Mouse (Mus musculus) ovary, postnatal 36 days (tissue): Measurements from ENCODE around the gene Pbx2.

Experiments
- DNase-seq: peaks from one replicate; pipeline ENCODE4 v3.0.0; 2022; ENCODE audit warnings: low spot score, mixed read lengths

Pbx2 gene

DNA sequence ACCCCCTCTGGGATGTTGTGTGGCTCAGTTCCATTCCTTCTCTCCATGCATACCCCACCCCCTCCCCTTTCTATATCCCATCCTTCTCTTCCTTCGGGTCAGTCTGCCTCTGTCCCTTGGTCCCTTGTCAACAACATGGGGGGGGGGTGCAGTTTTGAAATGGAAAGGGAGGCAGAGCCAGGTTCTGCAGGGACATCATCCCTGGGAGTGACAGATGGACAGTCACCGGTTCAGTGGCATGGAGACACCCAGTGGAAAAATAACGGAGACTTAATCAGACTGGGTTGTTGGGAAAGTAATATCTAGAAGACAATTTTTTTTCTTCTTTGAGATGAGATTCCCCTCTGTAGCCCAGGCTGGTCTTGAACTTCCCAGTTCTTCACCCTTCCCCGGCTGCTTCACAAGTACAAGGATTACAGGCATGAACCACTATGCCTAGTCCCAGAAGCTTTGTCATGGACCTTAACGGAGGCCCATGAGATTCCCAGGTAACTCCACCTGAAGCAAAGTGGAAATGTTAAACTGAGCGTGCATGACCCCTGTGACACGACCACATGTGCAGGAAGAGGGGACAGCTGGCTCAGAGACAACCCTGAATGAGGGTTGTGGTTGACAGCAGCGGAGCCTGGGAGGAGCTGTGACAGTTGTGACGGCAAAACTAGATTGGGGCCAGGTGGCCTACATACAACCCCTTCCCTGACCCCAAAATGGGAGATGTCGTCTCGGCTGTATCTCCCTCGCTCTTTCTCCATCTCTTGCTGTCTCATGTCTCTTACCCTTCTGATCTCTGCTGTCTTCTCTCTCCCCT, 38.9 kb downstream of the Pbx2 start:
- no peak for DNase-seq

DNA sequence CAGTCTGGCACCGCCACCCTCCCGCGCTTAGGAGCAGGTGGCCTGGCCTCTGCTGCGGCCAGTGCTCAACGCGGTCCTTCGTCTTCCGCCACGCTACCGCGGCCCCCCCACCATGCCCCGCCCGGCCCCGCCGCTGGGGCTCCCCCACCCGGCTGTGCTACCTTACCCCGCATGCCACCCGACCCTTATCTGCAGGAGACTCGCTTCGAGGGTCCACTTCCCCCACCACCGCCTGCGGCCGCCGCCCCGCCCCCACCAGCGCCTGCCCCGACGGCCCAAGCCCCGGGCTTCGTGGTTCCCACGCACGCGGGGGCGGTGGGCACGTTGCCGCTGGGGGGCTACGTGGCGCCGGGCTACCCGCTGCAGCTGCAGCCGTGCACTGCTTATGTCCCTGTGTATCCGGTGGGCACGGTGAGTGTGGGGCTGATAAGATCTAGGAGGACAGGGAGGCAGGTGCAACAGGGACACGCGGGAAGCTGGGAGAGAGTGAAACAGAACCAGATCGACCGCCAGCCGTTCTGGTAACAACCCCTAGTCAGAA, 39.8 kb downstream of the Pbx2 start:
- no peak for DNase-seq

DNA sequence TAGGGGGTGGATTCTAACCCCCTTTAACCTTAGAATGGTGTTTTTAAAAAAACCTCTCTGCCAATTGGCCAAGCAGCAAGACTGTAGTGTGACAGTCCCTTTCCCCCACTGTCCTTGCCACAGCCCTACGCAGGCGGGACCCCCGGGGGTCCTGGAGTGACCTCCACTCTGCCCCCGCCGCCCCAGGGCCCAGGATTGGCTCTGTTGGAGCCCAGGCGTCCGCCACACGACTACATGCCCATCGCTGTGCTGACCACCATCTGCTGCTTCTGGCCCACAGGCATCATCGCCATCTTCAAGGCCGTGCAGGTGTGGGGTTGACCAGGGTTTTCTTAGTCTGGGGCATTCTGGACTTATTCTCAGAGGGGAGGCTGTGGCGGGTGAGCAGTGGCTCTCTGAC, 40.6 kb downstream of the Pbx2 start:
- no peak for DNase-seq

DNA sequence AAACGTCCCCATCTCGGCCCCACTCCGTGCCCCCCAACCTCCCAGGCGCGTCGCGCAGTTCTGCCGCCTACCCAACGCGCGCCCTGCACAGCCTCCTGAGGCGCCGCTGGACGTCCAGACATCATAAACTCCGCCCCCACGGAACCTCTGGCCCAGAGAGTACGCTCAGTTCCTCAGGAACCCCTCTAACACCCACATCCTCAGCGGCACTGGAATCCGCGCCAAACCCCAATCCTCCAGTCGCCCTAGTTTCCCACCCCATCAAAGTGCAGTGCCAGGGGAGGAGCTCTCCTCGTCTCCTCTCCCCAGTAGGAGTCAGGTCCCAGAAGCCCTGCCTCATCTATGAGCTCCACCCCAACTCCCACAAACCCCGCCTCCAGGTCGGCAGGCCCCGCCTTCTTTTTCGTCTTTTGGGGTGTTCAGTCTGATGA, 41.2 kb downstream of the Pbx2 start:
- DNase-seq: peak; percentile 73

DNA sequence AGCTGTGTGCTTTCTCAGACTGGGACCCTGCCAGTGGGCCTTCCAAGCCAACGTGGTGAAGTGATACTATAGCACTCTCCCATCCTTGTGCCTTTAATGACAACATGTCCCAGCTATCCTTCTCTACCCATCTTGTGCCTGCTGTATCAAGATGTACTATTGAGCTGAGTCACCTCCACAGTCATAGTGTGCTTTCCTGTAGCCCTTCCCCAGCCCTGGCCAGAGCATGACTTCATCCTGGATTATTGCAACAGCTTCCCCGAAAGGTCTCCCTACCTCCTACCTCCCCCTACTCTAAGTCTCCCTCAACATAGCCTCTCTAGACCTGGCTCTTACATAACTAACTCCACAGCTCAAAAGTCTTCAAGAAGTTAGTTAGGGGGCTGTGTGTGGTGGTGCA, 44.6 kb downstream of the Pbx2 start:
- no peak for DNase-seq

DNA sequence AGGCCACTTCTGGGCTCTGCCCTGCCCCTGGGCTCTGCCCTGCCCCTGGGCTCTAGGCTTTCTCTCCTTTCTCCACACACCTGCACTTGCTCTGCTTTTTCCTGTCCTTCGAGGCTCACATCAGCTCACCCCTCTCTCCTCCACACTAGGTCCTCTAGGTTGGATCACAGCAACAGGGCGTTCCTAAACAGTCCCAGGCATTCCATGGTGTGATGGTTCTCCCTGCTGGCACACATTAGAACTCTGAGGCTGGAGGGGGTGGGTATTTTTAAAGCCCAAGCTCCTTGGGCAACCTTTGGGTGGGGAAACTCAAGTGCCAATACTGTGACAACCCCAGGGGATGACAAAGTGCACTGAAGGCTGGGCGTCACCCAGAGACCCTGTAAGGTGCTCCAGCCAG, 46.4 kb downstream of the Pbx2 start:
- DNase-seq: no peak

DNA sequence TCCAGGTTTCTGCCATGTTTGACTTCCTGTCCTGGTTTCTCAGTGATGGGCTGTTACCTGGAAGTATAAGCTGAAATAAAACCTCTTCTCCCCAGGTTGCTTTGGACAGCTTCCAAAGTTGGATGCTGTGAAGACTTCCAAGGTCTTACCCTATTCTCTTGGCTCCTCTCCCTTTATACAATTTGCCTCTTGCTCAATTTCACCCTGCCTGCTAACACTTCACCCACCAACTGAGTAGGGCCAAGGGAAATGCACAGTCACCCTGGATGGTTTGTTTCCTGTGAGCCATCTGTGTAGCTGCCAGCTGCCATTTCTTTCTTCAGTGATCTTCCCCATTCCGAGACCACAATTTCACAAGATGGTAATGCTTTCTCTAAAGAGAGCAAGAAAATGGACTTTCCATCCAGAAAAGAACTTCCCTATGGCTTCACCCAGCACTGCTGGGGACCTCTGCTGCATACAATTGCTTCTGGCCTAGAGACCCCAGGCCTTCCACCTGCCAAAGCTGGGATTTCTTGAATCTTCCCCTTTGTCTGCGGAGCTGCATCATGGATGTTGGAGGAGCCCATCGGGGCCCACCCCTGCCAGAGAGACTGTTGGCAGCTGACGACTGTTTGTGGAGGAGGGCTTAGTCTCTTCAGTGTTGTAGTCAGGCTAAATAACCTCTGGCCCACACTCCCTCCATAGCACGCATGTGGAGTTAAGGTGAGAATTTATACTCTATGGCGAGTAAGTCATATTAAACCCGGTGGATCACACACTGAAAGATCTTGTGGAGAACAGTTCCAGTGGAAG, 48.6 kb downstream of the Pbx2 start:
- DNase-seq: no peak

DNA sequence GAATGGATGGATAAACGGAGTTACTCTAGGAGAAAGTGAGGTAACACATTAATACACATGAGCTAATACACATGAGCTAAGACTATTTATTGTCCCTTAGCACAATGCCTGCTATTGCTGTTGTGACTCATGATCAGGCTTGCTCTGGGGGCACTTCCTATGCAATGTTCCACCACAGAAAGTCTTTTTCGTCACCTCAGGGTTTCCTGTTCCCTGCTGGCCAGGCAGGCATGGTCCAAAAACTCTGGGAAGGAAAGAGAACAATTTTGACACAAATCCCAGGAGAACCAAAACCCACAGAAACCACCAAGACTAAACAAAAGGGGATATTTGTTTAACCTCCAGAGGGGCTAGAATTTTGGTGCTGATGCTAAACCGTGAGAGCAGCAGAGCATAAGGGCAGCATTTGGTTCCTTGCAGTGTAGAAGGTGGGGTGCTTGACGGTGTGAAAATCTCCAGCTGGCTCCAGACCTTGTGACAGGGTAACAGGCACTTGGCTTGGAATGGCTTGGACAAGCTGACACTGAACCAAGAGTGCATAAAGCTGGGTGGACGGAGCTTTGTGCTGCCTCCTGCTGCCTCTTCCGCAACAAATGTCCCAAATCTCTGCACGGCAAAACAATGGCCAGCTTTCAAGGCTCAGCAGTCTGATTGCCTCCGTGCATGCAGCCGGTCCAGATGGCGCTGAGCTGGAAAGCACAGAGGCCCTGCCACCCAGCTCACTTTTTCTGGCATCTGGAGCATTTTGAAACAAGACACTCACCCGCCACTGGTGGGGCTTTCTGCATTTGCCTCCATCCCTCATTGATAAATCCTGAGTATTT, 49.9 kb downstream of the Pbx2 start:
- DNase-seq: peak; percentile 47

DNA sequence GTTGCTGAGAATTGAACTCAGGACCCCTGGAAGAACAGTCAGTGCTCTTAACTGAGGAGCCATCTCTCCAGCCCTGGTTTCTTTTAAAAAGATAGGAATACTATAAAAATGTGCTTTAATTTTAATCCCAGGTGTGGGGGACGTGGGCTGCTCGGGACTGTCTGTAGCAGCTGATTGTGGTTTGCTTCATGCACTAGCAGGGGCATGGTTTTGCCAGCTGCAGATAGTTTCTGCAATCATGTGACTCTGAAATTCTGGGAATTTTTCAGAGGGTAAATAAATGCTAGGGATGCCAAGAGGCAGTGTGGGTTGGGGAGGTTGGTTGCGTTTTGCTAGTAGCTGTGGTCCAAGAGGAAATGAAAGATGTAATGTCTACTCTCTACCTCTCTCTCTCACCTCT, 50.9 kb downstream of the Pbx2 start:
- no peak for DNase-seq

DNA sequence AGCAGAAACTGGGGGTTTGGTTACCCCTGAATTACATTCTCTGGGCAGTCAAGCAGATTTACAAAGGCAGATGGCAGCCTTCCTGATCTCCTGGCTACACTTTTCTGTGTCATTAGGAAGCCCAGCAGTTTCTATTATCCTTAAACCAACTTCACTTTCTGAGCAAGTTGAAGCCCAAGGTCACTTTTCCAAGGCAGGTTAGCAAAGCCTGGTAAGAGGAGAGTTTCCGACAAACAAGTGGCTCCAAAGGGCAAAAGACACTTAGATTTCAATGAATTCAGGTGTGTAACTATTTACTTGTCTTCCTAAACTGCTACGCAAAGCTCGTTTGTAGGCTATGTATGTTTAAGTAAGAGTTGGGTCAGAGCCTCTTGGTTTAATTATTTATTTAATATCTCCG, 52.3 kb downstream of the Pbx2 start:
- DNase-seq: no peak

DNA sequence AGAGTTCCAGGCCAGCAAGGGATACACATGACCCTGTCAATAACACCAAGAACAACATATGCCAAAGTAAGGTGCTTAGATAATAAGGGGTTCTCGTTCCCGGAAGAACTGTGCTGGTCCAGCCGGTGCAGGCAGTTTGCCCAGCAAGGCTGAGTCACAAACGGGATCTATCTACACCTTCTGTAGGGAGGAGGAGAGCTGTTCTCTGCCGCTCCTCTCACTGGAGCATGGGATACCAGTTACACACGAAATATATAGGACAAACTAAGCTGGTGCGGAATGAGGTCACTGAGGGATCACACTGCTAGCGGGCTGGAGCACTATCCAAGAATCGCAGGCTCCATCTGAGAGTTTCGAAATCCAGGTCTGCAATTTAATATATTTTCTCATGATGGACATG, 52.9 kb downstream of the Pbx2 start:
- no peak for DNase-seq

DNA sequence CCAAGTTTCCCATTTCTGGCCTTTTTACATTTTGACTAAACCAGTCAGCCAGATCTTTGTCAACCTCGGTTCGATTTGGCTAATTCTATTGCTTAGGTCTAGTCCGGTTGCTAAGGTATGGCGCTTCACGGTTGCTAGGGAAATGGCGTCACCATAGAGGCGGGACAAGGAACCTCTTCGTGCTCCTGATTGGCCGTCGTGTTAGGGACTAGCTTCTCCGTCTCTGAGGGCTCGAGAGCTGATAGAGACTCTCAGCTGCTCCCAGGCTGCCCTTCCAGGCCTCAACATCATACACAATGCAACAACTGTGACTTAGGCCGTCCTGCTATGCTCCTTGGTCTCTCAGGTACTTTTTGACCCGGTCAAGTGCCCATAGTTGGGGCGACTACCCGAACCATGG, 53.5 kb downstream of the Pbx2 start, which contains the start of gene Fkbpl:
Gene Fkbpl, plus strand, starts transcription at position 157 of the 400 bp plus-strand sequence.
- DNase-seq: peak; percentile 89

DNA sequence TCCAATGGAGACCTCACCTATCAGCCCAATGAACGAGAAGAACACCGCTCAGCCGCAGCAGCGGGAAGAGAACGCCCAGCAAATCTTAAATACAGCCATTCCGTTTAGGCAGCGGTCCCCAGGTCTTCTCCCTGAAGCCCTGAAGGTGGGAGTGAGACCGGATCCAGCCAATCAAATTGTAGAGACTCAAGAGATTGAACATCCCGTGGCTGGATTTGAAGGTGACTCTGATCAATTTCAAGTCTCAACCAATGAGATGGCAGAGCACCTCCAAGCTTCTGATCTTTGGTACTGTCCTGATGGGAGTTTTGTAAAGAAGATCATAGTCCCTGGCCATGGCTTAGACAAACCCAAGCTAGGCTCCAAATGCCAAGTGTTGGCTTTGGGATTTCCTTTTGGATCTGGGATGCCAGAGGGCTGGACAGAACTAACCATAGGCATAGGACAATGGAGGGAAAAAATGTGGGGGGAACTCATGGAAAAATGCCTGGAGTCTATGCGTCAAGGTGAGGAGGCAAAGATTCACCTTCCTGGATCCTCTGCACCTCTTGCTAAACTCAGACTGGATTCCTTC, 54.3 kb downstream of the Pbx2 start:
- no peak for DNase-seq

DNA sequence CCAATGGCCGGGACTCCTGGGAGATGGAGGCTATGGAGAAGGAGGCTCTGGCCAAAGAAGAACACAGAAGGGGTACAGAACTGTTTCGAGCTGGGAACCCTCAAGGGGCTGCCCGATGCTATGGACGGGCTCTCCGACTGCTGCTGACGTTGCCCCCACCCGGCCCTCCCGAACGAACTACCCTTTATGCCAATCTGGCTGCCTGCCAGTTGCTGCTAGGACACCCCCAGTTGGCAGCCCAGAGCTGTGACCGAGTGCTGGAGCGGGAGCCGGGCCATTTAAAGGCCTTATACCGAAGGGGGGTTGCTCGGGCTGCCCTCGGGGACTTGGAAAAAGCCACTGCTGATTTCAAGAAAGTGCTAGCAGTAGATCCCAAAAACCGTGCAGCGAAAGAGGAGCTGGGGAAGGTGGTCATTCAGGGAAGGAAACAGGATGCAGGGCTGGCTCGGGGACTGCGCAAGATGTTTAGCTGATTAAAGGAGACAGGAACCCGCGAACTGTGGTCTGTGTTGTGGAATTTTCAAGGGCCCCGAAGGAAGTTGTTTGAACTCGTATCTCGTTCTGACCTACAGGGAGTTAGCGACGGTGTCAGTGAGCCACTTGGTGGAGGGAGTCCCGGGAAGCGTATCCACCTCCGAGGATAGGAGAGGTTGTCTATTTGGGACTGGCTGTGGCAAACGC, 54.9 kb downstream of the Pbx2 start:
- no peak for DNase-seq
